Mouse (Mus musculus) cerebellum, adult 11 months (tissue): Measurements from ENCODE around the gene Nkx1-2.

Experiments
- DNase-seq: peaks from one replicate; pipeline ENCODE4 v3.0.0; 2022

Nkx1-2 gene

GRCm38 (mm10) chr7:132599071-132599975, at the start of gene Nkx1-2:
Gene Nkx1-2 (minus strand): TSS chr7:132599637.
- no peak for DNase-seq

DNA sequence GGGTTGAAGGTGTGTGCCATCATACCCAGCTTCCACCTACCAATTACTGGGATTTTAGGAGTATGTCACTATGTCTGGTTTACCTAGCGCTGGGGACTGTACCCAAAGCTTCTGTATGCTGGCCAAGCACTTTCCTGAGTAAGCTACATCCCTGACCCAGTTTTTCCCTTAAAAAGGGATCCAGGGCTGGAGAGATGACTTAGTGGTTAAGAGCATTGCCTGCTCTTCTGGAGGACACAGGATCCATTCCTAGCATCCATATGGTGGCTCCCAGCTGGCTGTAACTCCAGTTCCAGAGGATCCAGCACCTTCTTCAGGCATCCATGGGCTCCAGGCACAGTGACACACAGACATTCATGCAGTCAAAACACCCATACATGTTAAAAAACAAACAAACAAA, 47.1 kb upstream of the Nkx1-2 start:
- no peak for DNase-seq

DNA sequence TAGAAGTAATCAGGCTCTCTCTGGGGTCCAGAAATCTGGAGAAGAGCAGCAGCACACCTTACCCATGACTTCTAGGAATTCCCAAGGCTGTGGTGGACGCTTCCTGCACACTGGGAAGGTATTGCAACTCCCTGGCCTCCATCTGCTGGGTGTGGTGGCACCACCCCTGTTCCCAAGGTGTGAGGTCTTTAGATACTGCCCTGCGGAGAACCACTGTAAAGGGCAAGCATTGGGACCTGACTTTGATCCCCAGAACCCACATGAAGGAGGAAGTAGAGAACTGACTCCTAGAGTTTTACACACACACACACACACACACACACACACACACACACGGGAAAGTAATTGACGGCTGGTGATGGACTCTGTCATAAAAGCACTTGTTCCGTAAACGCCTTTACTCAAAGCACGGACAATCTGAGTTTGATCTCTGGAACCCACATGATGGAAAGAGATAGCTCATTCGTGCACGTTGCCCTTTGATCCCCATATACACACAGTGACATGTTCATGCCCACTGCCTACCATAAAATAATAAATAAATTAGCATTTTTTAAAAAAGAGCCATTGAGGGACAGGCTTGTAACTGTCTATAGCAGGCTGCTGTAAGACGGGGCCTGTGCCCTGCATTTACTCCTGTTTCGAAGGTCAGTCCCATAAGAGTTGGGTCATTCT, 45.3 kb upstream of the Nkx1-2 start:
- no peak for DNase-seq

DNA sequence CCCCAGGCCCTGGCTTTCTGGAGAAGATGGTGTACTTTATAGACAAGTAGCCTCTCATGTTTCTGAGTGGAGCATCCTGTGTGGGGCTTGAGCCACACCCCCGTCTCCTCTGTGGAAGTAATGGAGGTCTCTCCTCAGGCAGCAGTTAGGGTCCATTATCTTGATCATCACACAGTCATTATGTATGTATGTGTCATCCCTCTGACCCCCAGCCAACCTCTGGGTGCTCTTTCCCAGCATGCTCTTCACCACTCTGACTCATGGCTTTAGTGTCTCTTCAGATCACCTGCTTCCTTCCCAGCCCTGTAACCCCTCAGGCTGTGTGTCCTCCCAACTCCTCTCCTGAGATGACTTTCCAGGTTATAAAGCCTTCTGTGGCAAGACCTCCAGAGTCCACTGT, 42.2 kb upstream of the Nkx1-2 start:
- DNase-seq = no peak

DNA sequence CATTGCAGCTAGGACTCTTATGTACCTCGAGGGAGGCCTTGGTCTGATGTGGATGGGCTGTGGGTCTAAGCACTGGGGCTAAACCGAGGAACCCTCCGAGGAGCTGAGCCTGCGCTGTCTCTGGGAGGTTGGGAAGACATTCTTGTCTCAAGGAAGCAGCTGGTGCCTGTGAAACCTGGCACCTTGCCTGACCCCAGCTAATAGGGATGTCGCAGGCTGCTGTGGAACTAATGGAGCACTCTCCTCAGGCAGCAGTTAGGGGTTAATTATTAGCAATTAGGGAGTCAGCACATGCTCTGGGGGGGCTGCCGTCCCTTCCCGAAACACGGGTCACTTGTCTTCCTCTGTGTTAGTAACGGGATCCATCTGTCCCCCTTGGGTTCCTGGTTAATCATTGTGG, 41.5 kb upstream of the Nkx1-2 start:
- DNase-seq = no peak

- DNase-seq = peak; percentile 36
Measured at GRCm38 (mm10) chr7:132638446-132639087, 39.1 kb upstream of the Nkx1-2 start.

DNA sequence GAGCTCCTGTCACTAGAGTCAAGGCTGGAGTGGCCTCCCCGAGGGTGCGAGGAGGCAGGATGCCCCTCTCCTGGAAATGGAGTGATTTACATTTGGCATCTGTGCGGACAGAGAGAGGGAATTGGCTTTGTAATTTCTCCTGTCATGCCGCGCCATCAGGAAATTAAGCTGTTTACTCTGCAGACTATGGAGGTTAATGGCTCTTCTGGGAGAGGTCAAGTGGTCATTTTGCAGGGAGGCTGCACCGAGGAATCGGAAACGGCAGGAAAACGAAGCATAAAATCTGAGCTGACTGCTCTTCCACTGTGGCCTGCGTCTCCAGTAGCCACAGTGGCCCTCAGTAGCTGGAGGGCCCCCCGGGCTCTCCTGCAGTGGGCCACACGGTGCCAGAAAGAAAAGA, 37.9 kb upstream of the Nkx1-2 start:
- DNase-seq = no peak

DNA sequence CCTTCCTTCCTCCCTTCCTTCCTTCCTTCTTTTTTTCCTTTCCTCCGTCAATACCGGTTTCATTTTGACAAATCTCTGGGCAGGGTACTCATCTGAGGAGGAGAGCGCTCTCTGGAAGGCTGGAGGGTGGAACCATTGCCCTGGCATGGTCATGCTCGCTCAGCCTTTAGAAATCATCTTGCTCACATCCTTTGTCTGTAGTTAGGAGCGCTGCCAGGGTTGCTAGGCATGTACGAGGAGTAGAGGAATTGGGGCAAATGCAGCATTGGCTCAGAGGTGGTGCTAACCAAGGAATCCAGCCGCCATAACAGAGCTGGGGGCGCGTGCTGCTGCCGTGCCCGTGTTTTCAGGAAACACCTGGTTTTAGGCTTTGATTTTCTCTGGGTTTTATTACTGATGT, 31.9 kb upstream of the Nkx1-2 start:
- no peak for DNase-seq

GRCm38 (mm10) chr7:132627448-132627847, 28.0 kb upstream of the Nkx1-2 start:
- DNase-seq = no peak

DNA sequence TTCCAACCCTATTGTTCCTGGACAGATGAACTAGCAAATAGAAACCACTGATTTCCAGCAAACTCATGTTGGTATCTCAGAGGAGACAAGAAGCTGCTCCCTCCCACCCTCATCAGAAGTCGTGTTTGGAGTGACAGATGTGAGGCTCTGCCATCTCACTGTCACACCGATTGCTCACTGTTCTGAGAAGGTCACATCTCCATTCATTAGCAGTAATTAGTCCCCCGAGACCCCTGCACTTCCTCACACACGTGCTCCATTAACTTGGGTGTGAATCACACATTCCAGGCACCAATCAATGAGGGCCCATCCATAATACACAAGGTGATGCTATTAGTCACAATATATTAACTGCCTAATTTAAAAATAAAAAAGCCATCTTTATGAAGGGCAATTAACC, 26.7 kb upstream of the Nkx1-2 start:
- DNase-seq = no peak

DNA sequence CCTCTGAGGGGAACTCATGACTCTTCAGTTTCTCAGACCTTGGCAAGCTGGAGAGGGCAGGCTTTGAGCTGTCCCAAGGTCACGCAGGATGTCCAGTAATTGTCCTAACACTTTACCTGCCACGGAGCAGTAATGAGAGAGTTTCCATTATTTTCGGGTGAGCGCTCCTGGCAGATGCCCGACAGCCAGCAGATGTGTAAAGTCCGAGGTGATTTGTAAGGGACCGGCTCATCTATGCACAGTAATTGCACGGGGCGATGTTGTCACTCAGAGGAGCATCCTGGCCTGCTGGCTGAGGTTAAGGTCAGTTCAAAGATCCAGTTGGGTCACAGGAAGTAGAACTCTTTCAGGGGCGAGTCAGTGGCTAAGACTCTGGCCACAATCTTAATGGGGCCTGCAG, 24.7 kb upstream of the Nkx1-2 start:
- no peak for DNase-seq

GRCm38 (mm10) chr7:132619975-132620918, 20.8 kb upstream of the Nkx1-2 start:
- DNase-seq = no peak

GRCm38 (mm10) chr7:132619549-132619948, 20.1 kb upstream of the Nkx1-2 start:
- no peak for DNase-seq

GRCm38 (mm10) chr7:132617021-132617564, 17.7 kb upstream of the Nkx1-2 start:
- DNase-seq = no peak

DNA sequence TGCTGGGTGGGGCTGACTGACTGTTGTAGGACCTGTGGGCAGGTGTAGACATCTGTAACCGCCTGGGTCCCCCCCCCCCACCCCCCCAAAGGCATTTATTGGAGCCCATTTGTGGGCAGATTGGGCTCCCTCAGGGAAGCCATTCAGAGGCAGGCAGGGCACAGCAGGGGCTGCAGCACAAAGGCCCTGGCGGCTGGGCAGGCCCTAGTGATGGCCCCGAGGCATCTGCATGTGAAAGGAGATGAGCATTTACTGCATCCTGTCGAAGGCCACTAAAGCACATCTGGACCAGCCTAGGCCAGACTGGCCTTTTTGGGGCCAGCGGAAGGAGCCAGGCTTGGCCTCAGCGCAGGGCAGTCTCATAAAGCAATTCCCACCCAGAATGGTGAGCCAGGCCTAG, 17.0 kb upstream of the Nkx1-2 start:
- no peak for DNase-seq

- no peak for DNase-seq
Measured at GRCm38 (mm10) chr7:132615346-132615745, 15.9 kb upstream of the Nkx1-2 start.

DNA sequence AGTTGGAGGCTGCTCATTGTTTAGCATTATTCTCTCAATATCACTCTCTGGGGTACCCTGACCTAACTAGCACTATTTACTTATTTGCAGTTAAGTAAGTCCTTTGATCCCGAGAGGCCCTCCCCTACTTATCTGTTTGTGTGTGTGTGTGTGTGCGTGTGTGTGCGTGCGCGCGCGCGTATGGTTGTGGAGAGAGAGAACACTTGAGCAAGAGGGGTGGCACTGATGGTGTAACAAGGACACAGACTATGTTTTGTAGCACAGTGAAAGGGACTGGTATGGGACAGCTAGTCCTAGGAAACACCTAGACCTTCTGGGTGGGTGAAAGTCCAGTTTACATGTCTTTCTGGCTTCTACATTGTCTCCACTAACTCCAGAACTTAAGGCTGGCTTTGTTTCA, 12.1 kb upstream of the Nkx1-2 start:
- DNase-seq = no peak

DNA sequence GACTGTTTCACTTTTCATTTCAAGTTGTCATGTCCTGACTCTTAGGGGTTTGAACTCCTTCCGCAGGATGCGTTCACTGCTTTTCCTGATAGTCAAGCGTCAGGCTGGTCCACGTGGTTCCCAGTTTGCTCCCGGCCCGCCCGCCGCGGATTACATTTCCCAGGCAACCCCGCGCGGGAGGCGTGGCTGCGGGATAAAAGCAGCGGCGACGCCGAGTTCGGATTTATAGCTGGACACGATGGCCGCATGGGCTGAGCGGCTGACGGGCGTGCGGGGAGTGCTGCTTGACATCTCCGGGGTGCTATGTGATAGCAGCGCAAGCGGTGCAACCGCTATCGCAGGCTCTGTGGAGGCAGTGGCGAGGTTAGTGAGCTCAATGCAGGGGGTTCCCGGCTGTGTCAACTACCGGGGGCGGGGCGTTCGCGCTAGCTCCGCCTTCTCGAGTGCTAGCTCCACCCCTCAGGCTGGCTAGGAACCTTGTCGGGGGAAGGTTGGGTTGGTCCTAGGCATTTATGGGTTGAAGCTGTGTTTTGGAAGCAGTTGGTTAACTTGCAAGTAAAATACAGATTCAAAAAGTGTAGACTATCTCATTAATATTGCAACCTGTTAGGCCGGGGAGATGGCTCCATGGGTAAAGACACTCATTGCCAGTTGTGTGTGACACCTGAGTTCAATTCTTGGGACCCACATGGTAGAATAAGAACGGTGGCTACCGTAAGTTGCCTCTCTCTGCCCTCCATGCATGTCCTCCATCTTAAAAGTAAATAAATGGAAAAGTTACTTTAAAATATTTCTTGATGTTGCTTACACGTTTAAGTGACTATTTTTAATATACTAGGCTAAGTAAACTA, 11.3 kb upstream of the Nkx1-2 start, which contains the start of gene Lhpp:
Gene Lhpp (plus strand): TSS at position 171 of the 851 bp plus-strand sequence.
- peak; percentile 36 for DNase-seq

- no peak for DNase-seq
Measured at GRCm38 (mm10) chr7:132608316-132609020, 9.0 kb upstream of the Nkx1-2 start.

- no peak for DNase-seq
Measured at GRCm38 (mm10) chr7:132605689-132606088, 6.3 kb upstream of the Nkx1-2 start.

DNA sequence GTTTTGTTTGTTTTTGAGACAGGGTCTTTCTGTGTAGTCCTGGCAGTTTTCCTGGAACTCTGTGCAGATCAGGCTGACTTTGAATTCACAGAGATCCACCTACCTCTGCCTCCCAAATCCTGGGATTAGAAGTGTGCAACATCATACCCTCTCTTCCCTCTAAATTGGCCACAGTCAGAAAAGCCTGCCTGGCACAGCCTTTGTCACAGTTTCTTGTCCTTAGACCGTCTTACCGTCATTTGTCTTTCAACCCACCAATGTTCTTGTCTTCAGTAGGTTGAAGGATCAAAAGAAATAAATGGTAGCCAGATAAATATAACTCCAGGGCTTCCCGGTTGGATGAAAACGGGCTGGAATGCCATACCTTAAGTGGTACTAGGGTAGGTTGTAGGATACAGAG, 5.3 kb upstream of the Nkx1-2 start:
- DNase-seq = no peak
